Mouse (Mus musculus) MEL (cell line): ENCODE results near the gene Plekhf1. TPM values are rescaled to one million over a fixed set of nuclear protein-coding genes. Genes with fewer than 3 reads are reported as not detected.
A peak's percentile ranks its signal among the peaks of the same experiment; 100 is the strongest.

Experiments
- DNase-seq: peaks from one replicate; pipeline ENCODE4 v3.0.0; 2011; ENCODE audit warnings: low read depth, low spot score
- H3K27ac ChIP-seq: 2 replicates; pipeline ENCODE4 v1.5.1; 2012; ENCODE audit warnings: low read depth, mild to moderate bottlenecking, control low read depth, low read length, moderate library complexity; ENCODE audit not compliant: control insufficient read depth
- H3K27me3 ChIP-seq, 2 experiments: fragments of 150-350 bp in 1 of 2; sonication (generic) in 1 of 2; 2 replicates each; pipeline ENCODE4 v1.6.1; 2012; ENCODE audit warnings: low read length in 2 of 2, mild to moderate bottlenecking in 2 of 2, improper control_type of control experiment in 1 of 2, moderate library complexity in 1 of 2; ENCODE audit not compliant: insufficient read depth in 2 of 2, control insufficient read depth in 1 of 2
- H3K36me3 ChIP-seq, 2 experiments: 2 replicates each; pipeline ENCODE4 v1.6.1; 2012 to 2014; ENCODE audit warnings: low read length in 2 of 2, improper control_type of control experiment in 1 of 2, inconsistent platforms in 1 of 2, mild to moderate bottlenecking in 1 of 2; ENCODE audit not compliant: insufficient read depth in 2 of 2, control insufficient read depth in 1 of 2
- H3K4me1 ChIP-seq, 2 experiments: fragments of 150-350 bp in 1 of 2; sonication (generic) in 1 of 2; 2 replicates each; pipeline ENCODE4 v1.6.1; 2012; ENCODE audit warnings: low read length in 2 of 2, improper control_type of control experiment in 1 of 2, mild to moderate bottlenecking in 1 of 2; ENCODE audit not compliant: insufficient read depth in 2 of 2, control insufficient read depth in 1 of 2
- H3K4me3 ChIP-seq, 2 experiments: fragments of 150-350 bp in 1 of 2; sonication (generic) in 1 of 2; 2 replicates each; pipeline ENCODE4 v1.5.1; 2012; ENCODE audit warnings: low read depth in 2 of 2, low read length in 2 of 2, mild to moderate bottlenecking in 2 of 2, moderate library complexity in 2 of 2, control low read depth in 1 of 2, improper control_type of control experiment in 1 of 2; ENCODE audit not compliant: control insufficient read depth in 1 of 2, insufficient read depth in 1 of 2
- H3K79me2 ChIP-seq: 2 replicates; pipeline ENCODE4 v1.6.1; 2012; ENCODE audit warnings: mild to moderate bottlenecking, low read length, moderate library complexity; ENCODE audit not compliant: control insufficient read depth, poor library complexity, insufficient read depth
- H3K9ac ChIP-seq: 2 replicates; pipeline ENCODE4 v1.6.1; 2012; ENCODE audit warnings: low read depth, mild to moderate bottlenecking, control low read depth, low read length, moderate library complexity; ENCODE audit not compliant: control insufficient read depth, poor library complexity, severe bottlenecking
- H3K9me3 ChIP-seq: fragments of 150-350 bp; sonication (generic); replicated peaks from 2 replicates; pipeline ENCODE4 v1.6.1; 2012; ENCODE audit warnings: mild to moderate bottlenecking, low read length, improper control_type of control experiment, moderate library complexity; ENCODE audit not compliant: insufficient read depth
- CTCF ChIP-seq, 3 experiments: IDR thresholded peaks in 2 of 3; conservative IDR thresholded peaks in 1 of 3; 2 replicates each; pipeline ENCODE4 v1.5.1; 2011 to 2012; ENCODE audit warnings: low read length in 3 of 3, low read depth in 2 of 3, mild to moderate bottlenecking in 2 of 3, improper control_type of control experiment in 1 of 3, inconsistent platforms in 1 of 3, mixed read lengths in 1 of 3, moderate library complexity in 1 of 3; ENCODE audit not compliant: control insufficient read depth in 1 of 3, insufficient read depth in 1 of 3, poor library complexity in 1 of 3, severe bottlenecking in 1 of 3
- EP300 ChIP-seq, 2 experiments: IDR thresholded peaks; 2 replicates each; pipeline ENCODE4 v1.6.1; 2011; ENCODE audit warnings: improper control_type of control experiment in 2 of 2, low read length in 2 of 2, low read depth in 1 of 2, mild to moderate bottlenecking in 1 of 2
- ETS1 ChIP-seq: IDR thresholded peaks from 2 replicates; pipeline ENCODE4 v1.6.1; 2012; ENCODE audit warnings: low read depth, mild to moderate bottlenecking, inconsistent platforms, low read length, improper control_type of control experiment, moderate library complexity
- HCFC1 ChIP-seq: IDR thresholded peaks from 2 replicates; pipeline ENCODE4 v1.6.1; 2012; ENCODE audit warnings: low read depth, mild to moderate bottlenecking, inconsistent platforms, low read length, improper control_type of control experiment, moderate library complexity
- KAT2A ChIP-seq: conservative IDR thresholded peaks from 2 replicates; pipeline ENCODE4 v1.6.1; 2012; ENCODE audit warnings: low read depth, low read length, improper control_type of control experiment, inconsistent platforms
- MAFK ChIP-seq: IDR thresholded peaks from 2 replicates; pipeline ENCODE4 v1.6.1; 2011; ENCODE audit warnings: low read depth, mild to moderate bottlenecking, low read length, improper control_type of control experiment, borderline replicate concordance
- MAX ChIP-seq: IDR thresholded peaks from 2 replicates; pipeline ENCODE4 v1.6.1; 2011; ENCODE audit warnings: low read length, improper control_type of control experiment
- MAZ ChIP-seq: IDR thresholded peaks from 2 replicates; pipeline ENCODE4 v1.6.1; 2012; ENCODE audit warnings: low read depth, mild to moderate bottlenecking, inconsistent platforms, low read length, improper control_type of control experiment
- MEF2A ChIP-seq: IDR thresholded peaks from 2 replicates; pipeline ENCODE4 v1.6.1; 2014; ENCODE audit warnings: low read depth, mild to moderate bottlenecking, inconsistent platforms, low read length, improper control_type of control experiment; ENCODE audit not compliant: poor library complexity, insufficient replicate concordance, severe bottlenecking; ENCODE audit errors: extremely low read depth
- MXI1 ChIP-seq: IDR thresholded peaks from 2 replicates; pipeline ENCODE4 v1.6.1; 2011; ENCODE audit warnings: mild to moderate bottlenecking, low read depth, low read length, improper control_type of control experiment
- NELFE ChIP-seq: IDR thresholded peaks from 2 replicates; pipeline ENCODE4 v1.6.1; 2011; ENCODE audit warnings: low read depth, low read length, improper control_type of control experiment
- POLR2A ChIP-seq, 2 experiments: IDR thresholded peaks; 2 replicates each; pipeline ENCODE4 v1.6.1; 2011 to 2012; ENCODE audit warnings: low read length in 2 of 2, mild to moderate bottlenecking in 2 of 2, control low read depth in 1 of 2, improper control_type of control experiment in 1 of 2, low read depth in 1 of 2, moderate library complexity in 1 of 2; ENCODE audit not compliant: control insufficient read depth in 1 of 2, insufficient read depth in 1 of 2, poor library complexity in 1 of 2
- POLR2AphosphoS5 ChIP-seq: IDR thresholded peaks from 2 replicates; pipeline ENCODE4 v1.6.1; 2012; ENCODE audit warnings: low read depth, borderline replicate concordance, mild to moderate bottlenecking, inconsistent platforms, low read length, moderate library complexity, mixed read lengths
- RAD21 ChIP-seq: IDR thresholded peaks from 2 replicates; pipeline ENCODE4 v1.6.1; 2011; ENCODE audit warnings: mild to moderate bottlenecking, low read depth, low read length, improper control_type of control experiment
- RCOR1 ChIP-seq: IDR thresholded peaks from 2 replicates; pipeline ENCODE4 v1.6.1; 2012; ENCODE audit warnings: low read depth, mild to moderate bottlenecking, inconsistent platforms, low read length, improper control_type of control experiment
- TCF12 ChIP-seq: IDR thresholded peaks from 2 replicates; pipeline ENCODE4 v1.6.1; 2014; ENCODE audit warnings: low read depth, mild to moderate bottlenecking, inconsistent platforms, low read length, improper control_type of control experiment, moderate library complexity
- ZKSCAN1 ChIP-seq: IDR thresholded peaks from 2 replicates; pipeline ENCODE4 v1.6.1; 2012; ENCODE audit warnings: low read depth, mild to moderate bottlenecking, inconsistent platforms, low read length, improper control_type of control experiment, moderate library complexity
- ZMIZ1 ChIP-seq: IDR thresholded peaks from 2 replicates; pipeline ENCODE4 v1.6.1; 2012; ENCODE audit warnings: low read depth, mild to moderate bottlenecking, inconsistent platforms, low read length, improper control_type of control experiment, moderate library complexity
- ZNF384 ChIP-seq: IDR thresholded peaks from 2 replicates; pipeline ENCODE4 v1.6.1; 2012; ENCODE audit warnings: low read depth, mild to moderate bottlenecking, inconsistent platforms, low read length, improper control_type of control experiment
- polyA plus RNA-seq, 2 experiments: library from polyadenylated mRNA; stranded (reverse) in 1 of 2; unstranded in 1 of 2; fragments of >175 nt in 1 of 2; fragments of >200 nt in 1 of 2; gene quantifications; 2 replicates each; pipeline versions ENCODE4 v1.2.1 to v1.2.4; 2012; ENCODE audit warnings: low replicate concordance in 2 of 2, low read depth in 1 of 2; ENCODE audit not compliant: insufficient read length in 2 of 2, insufficient read depth in 1 of 2, missing spikeins in 1 of 2
- total RNA-seq: library from RNA; depleted of rRNA; stranded (reverse); fragments of 300-350 nt; gene quantifications from 2 replicates; pipeline ENCODE4 v1.2.3, GENCODE M21; 2012

Plekhf1 gene
- total and polyA plus RNA-seq, 3 experiments: 0.89 to 1.7 TPM; not detected in 1

DNA sequence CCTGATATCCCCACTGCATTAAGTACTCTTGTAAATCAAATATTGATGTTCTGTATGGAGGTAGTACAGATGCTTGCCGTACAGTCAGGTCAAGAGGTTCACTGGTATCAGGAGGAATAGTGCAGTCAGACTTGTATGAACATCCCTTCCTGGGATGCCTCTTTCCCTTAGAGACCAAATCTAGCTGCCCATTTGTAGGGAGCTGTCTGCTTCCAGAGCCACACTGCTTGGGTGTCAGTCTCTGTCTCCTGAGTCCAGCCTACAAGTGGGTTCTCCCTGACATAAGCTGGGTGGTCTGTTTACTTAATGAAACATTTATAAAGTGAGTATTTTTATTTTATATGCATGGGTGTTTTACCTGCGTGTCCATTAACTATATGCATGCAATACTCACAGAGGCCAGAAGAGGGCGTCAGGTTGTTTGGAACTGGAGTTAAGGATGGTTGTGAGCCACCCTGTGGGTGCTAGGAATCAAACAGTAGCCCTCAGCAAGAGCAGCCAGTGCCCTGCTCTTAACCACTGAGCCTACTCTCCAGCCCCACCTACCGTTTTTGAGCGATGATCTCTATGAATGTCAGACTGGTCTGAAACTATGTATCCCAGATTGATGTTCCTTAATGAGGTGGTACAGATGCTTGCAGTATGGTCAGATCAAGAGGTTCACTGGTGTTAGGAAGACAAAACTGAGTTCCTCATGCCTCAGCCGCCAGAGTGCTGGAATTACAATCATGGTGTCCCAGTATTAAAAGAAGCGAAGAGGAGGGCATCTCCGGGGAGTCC is 37.6 kb downstream of the Plekhf1 start:
- H3K4me1 ChIP-seq: no peaks in the 10 kb centered on the region
- H3K79me2 ChIP-seq: no peaks in the 10 kb centered on the region
- DNase-seq: peak; percentile 34
- no peak for TF ChIP-seq MAZ
- peak; percentile 8 to 61 (median 34); a peak in 4 of 6 replicates for TF ChIP-seq CTCF (IDR thresholded peaks at IDR 0.05 in 2 of 3, conservative IDR thresholded peaks at IDR 0.05 in 1 of 3; ENCODE audit: control insufficient read depth in 1 of 3, insufficient read depth in 1 of 3, low read depth in 2 of 3, low read length in 3 of 3, poor library complexity in 1 of 3, severe bottlenecking in 1 of 3)
- no peaks in the 10 kb centered on the region for H3K27me3 ChIP-seq
- no peak overlapping the region for H3K9ac ChIP-seq
- no peaks in the 10 kb centered on the region for H3K9me3 ChIP-seq
- H3K27ac ChIP-seq: no peak overlapping the region
- H3K36me3 ChIP-seq: no peaks in the 10 kb centered on the region
- no peak overlapping the region for H3K4me3 ChIP-seq

- DNase-seq: no peak
- Histone ChIP-seq H3K4me1 (peaks cover under 1 to 2% of the 10 kb centered on the region in 2 experiments; a peak in 2 of 4 replicates), H3K4me3 (no peak overlapping the region), H3K9ac (no peak overlapping the region), H3K36me3 (peaks cover 0 to 4% of the 10 kb centered on the region in 2 experiments; a peak in 2 of 4 replicates), H3K27me3 (no peaks in the 10 kb centered on the region)
- TF ChIP-seq EP300 (IDR thresholded peaks at IDR 0.05; ENCODE audit: low read depth in 1 of 2, low read length in 2 of 2): no peak
- no peak for TF ChIP-seq CTCF (IDR thresholded peaks at IDR 0.05 in 2 of 3, conservative IDR thresholded peaks at IDR 0.05 in 1 of 3; ENCODE audit: control insufficient read depth in 1 of 3, insufficient read depth in 1 of 3, low read depth in 2 of 3, low read length in 3 of 3, poor library complexity in 1 of 3, severe bottlenecking in 1 of 3)
- TF ChIP-seq ZNF384: no peak
- TF ChIP-seq TCF12: no peak
- no peak for TF ChIP-seq ZMIZ1
- TF ChIP-seq KAT2A: no peak
- TF ChIP-seq POLR2AphosphoS5: no peak
- no peak for TF ChIP-seq ETS1
- TF ChIP-seq ZKSCAN1: no peak
- no peak for TF ChIP-seq MAZ
- no peak for TF ChIP-seq MEF2A
- TF ChIP-seq HCFC1: no peak
- no peak for TF ChIP-seq MAX
- no peak for TF ChIP-seq MXI1
- TF ChIP-seq NELFE: no peak
- TF ChIP-seq RAD21: no peak
- TF ChIP-seq RCOR1: no peak
- TF ChIP-seq POLR2A (IDR thresholded peaks at IDR 0.05; ENCODE audit: control insufficient read depth in 1 of 2, insufficient read depth in 1 of 2, low read depth in 1 of 2, low read length in 2 of 2, poor library complexity in 1 of 2): no peak
- no peak for TF ChIP-seq MAFK
- TF ChIP-seq, all 39 proteins: peak for 0
- H3K27ac ChIP-seq: no peak overlapping the region
- no peaks in the 10 kb centered on the region for H3K79me2 ChIP-seq
- H3K9me3 ChIP-seq: no peaks in the 10 kb centered on the region
These were observed 38.5 kb downstream of the Plekhf1 start for GRCm38 (mm10) chr7:38189136-38189982.
